Mouse (Mus musculus) erythroblast, embryonic 14.5 days (primary cell): ENCODE results near the gene Fam181a.

Experiments used
- GATA1 ChIP-seq: IDR thresholded peaks from 2 replicates; pipeline ENCODE4 v1.6.1; 2012; ENCODE audit warnings: low read length, inconsistent platforms, mixed read lengths
- TAL1 ChIP-seq: IDR thresholded peaks from 3 replicates; pipeline ENCODE4 v1.6.1; 2012; ENCODE audit warnings: low read length, inconsistent platforms, mixed read lengths

DNA sequence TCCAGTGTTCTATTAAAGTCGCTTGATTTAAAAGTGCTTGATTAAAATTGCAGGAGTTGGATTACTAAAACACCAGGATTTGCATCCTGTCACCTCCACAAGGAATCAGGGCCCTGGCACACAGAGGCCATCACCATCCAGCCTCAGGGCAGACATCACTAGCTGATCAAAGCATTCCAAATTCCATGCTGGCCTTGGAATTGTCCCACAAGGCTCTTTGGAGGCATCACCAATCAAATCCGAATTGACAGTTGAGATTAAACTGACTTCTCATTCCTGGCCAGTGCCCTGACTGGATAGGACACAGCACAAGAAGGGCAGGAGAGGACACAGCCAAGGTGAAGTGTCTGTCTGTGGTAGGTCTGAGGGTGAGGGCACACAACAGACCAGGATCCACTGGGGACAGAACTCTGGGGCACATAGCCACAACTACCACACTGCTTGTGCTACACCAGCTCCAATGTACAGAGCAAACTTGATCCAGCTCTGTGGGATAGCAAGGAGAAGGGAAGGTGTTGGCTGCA is at the start of gene Fam181a:
- TF ChIP-seq GATA1 (no peak), TAL1 (no peak)
